Mouse (Mus musculus): ENCODE results near the gene Myh9.

Myh9 gene

DNA sequence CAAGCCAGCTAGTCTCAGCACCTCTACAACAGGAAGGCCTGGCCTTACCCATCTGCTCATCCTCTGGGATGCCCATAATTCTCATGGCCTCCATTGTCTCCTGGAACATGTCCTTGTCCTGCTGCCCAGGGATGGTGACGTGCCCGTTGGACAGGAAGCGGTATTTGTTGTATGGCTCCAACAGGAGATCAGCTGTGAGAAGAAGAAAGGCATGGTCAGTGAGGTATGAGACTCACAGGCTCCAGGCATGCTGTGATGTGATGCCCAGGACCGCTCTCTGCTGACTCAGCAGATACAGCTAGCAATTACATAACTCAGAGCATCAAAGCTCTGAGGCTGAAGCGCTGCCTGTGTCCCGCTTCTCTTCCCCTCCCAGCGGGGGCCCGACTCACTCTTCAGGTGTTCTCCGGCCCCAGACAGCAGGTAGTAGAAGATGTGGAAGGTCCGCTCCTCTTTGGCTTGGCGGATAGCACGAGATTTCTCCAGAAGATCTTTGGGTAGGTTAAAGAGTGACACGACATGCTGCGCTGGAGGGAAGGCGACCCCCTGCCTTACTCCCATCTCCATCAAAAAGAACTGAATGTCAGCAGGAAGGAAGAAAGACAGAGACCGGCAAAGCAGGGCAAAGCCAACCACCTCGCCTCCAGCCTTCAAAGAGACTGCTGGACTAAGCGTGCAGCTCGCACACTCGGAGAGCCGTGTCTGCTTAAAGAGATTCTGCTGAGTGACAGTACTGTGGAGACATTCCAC lies 51.1 kb downstream of the Myh9 start:
- DNase-seq (ENCODE audit: low spot score in 2 of 2) = no peak

- DNase-seq (ENCODE audit: low spot score in 2 of 2) = no peak
Observed at GRCm38 (mm10) chr15:77789186-77789585, 52.8 kb downstream of the Myh9 start.

- DNase-seq (ENCODE audit: low spot score in 2 of 2) = no peak
Observed at GRCm38 (mm10) chr15:77788356-77788755, 53.6 kb downstream of the Myh9 start.

DNA sequence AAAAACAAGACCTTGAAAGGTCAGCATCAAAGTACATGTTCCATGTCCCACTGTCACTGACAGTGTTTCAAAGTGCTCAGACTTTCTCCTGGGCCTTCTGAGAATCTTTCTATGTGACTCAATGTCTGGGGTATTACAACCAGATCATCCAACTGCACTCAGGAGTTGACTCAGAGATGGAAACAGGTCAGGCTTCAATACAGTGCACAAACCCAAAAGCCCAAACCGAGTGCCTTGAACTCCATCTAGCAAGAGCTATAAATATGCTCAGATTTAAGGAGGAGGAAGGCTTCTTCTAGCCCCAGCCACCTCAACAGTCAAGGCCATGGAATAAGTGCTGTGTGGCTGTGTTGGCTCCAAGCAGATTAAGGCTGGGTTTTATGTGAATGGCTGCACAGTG lies 56.2 kb downstream of the Myh9 start:
- no peak for DNase-seq (ENCODE audit: low spot score in 2 of 2)

- DNase-seq (ENCODE audit: low spot score in 2 of 2) = peak; percentile 41 to 51
Observed at GRCm38 (mm10) chr15:77784039-77784824, 57.7 kb downstream of the Myh9 start.

DNA sequence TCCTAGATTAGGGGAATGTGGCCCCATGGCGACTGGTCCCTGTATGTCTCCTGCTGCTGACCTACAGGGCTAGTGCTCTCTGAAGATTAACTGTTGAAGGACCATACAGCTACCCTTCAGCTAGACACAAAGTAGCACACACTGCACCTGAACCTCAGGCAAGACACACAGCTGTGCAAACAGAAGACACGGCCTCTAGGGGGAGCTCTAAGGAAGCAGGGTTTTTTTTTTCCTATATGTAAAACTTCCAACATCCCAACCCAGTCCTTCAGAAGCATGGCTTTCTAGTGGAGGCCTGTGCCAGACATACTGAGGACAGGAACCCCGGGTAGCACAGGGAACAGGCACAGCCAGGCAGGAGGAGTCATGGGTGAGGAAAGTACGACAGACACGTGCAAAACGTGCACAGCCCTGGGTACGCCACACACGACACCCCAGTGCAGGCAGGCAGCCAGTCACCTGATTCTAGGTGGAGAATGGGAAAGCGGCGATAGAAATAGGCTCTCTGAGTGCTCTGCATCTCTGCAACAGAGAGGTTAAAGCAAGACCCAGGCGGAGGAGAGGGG lies 59.4 kb downstream of the Myh9 start:
- no peak for DNase-seq (ENCODE audit: low spot score in 2 of 2)

- DNase-seq (ENCODE audit: low spot score in 2 of 2) = peak; percentile 65 to 70
Observed at GRCm38 (mm10) chr15:77775186-77775963, 66.6 kb downstream of the Myh9 start.

DNA sequence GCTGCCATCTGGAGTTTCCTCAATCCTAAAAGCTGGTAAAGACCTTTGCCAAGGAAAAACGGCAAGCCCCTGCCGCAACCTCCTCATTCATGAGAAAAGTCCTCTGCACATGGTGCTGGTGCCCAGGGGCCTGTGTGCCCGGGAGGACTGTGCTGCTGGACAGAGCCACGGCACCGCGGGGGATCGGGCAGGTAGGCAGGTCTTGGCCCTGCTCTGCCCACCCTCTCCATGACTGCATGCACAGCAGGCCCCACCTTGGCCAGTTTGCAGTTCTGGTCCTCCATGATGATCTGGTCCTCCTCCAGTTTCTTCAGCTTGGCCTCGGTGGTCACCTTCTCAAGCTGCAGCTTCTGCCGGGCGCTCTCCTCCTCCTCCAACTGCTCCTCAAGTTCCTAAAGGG lies 67.7 kb downstream of the Myh9 start:
- DNase-seq (ENCODE audit: low spot score in 2 of 2) = no peak

- DNase-seq (ENCODE audit: low spot score in 2 of 2) = no peak
Observed at GRCm38 (mm10) chr15:77773099-77773915, 68.7 kb downstream of the Myh9 start.

DNA sequence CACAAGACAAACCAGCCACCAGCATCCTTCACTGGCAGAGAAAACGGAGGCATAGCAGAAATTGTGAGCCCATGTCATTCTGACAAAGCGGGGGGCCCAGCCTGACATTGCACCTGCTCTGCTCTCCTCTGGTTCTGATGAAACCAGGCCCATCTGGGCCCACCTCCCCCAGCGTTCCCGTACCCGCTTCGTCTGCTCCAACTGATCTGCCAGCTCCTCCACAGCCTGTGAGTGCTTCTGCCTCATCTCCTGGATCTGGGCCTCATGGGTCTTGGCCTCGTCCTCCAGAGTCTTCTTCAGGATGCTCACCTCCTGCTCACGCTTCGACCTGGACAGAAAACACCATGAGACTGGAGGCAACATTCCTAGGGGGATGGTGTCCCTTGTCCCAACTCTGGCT lies 71.0 kb downstream of the Myh9 start:
- DNase-seq (ENCODE audit: low spot score in 2 of 2) = no peak

DNA sequence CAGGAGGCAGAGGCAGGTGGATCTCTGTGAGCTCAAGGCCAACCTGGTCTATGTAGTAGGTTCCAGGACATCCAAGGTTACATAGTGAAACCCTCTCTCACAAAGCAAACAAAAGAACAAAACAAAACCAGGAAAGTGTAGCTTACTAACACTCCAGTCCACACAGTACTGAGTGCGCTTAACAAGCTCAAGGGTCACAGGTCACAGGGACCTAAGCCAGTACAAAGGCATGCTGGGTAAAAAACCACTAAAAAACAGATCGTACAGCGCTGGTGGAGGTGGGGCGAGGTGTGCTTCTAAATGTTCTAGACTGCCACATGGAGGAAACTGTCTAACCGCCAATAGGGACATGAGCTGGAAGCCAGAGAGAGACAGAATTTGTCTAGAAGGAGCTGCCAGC lies 71.6 kb downstream of the Myh9 start:
- no peak for DNase-seq (ENCODE audit: low spot score in 2 of 2)

DNA sequence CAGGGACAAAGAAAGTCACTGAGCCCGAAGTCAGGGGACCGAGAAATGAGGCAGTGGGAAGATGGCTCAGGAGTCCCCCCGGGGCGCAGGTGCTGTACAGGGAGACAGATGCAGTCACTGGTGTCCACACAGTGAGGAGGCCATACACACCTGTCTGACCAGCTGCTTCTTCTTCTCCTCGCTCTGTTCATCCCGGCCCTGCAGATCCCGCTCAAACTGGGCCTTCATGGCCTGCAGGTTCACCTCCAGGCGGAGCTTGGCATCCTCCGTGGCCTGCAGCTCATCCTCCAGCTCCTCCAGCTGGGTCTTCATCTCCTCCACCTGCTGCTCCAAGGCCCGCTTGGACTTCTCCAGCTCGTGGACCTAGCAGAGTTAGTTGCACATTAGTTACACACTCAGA lies 75.0 kb downstream of the Myh9 start:
- no peak for DNase-seq (ENCODE audit: low spot score in 2 of 2)

DNA sequence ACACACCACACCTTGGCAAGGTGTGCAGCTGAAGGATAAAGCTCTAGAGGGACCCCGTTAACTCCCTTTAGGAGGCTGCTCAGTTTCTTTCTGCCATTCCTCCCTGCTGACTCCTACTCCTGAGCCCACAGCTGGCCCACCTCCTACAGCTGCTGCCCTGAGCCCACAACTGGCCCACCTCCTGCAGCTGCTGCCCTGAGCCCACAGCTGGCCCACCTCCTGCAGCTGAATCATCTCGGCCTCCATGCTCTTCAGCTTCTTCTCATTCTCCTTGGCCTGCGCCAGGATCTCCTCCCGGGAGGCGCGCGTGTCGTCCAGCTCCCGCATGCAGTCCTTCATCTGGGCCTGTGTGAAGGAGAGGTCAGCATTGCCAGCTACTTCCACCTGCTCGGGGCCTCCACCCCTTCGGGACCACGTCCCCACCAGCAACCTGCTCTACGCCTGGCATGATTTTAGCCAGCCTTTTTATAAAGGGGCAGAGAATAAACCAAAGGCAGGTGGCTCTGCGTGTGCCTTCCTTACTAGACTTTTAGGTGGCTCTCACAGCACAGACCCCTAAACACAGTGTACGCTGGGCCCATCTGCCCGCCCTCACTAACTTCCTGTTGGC lies 76.4 kb downstream of the Myh9 start:
- DNase-seq (ENCODE audit: low spot score in 2 of 2) = no peak

- no peak for DNase-seq (ENCODE audit: low spot score in 2 of 2)
Observed at GRCm38 (mm10) chr15:77764391-77765006, 77.5 kb downstream of the Myh9 start.

GRCm38 (mm10) chr15:77763702-77764101 lies 78.3 kb downstream of the Myh9 start:
- DNase-seq (ENCODE audit: low spot score in 2 of 2) = no peak

- no peak for DNase-seq (ENCODE audit: low spot score in 2 of 2)
Observed at GRCm38 (mm10) chr15:77763050-77763449, 78.9 kb downstream of the Myh9 start.

GRCm38 (mm10) chr15:77761561-77762380 lies 80.2 kb downstream of the Myh9 start:
- DNase-seq (ENCODE audit: low spot score in 2 of 2) = no peak

DNA sequence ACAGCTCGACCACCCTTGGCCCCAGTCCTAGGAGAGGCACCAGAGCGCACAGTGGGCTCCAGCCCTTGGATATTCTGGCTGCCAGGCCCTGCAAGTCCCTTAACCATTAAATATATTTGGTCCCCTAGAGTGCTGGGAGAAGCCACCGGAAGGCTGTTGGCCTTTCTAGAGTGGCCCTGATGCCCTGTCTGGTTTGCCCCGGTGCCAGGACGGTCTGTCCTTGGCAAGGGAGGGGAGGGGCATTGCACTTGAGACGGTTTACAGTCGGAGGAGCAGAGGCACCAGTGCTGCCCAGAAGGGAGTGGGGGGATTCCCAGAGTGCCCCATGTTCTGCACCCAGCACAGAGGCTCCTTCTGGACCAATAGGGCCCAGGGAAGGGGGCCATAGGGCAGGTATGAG lies 80.9 kb downstream of the Myh9 start:
- DNase-seq (ENCODE audit: low spot score in 2 of 2) = no peak

- DNase-seq (ENCODE audit: low spot score in 2 of 2) = no peak
Observed at GRCm38 (mm10) chr15:77760037-77760436, 81.9 kb downstream of the Myh9 start.

Data from frontal cortex, postnatal 25 days (tissue).